Mouse (Mus musculus) CH12.LX (cell line): ENCODE data around the gene Cd48. TPM values are rescaled to one million over a fixed set of nuclear protein-coding genes. Genes with fewer than 3 reads are reported as not detected.

ENCODE experiments used
- DNase-seq: peaks from one replicate; pipeline ENCODE4 v3.0.0-alpha.2; 2013; ENCODE audit errors: extremely low read depth
- H3K27ac ChIP-seq: 2 replicates; pipeline ENCODE4 v1.5.1; 2012; ENCODE audit warnings: low read depth, mild to moderate bottlenecking, control low read depth, moderate library complexity; ENCODE audit not compliant: insufficient read depth
- H3K27me3 ChIP-seq: replicated peaks from 2 replicates; pipeline ENCODE3; 2012; ENCODE audit warnings: inconsistent platforms
- H3K36me3 ChIP-seq, 2 experiments: replicated peaks in 1 of 2; 2 replicates each; pipeline versions ENCODE3 to v1.6.1; 2012; ENCODE audit warnings: inconsistent platforms in 1 of 2, low read length in 1 of 2, mild to moderate bottlenecking in 1 of 2, mixed read lengths in 1 of 2, moderate library complexity in 1 of 2; ENCODE audit not compliant: control insufficient read depth in 1 of 2, insufficient read depth in 1 of 2
- H3K4me1 ChIP-seq, 2 experiments: 2 replicates each; pipeline ENCODE4 v1.6.1; 2012; ENCODE audit warnings: inconsistent platforms in 1 of 2, moderate library complexity in 1 of 2; ENCODE audit not compliant: insufficient read depth in 2 of 2, control insufficient read depth in 1 of 2
- H3K4me2 ChIP-seq: 2 replicates; pipeline ENCODE4 v1.6.1; 2012; ENCODE audit warnings: low read depth, mild to moderate bottlenecking, control low read depth; ENCODE audit not compliant: poor library complexity, insufficient read depth, severe bottlenecking
- H3K4me3 ChIP-seq, 3 experiments: fragments of 150-350 bp in 1 of 3; sonication (generic) in 1 of 3; replicated peaks in 1 of 3; 2 replicates each; pipeline versions ENCODE3 to v1.5.1; 2011 to 2012; ENCODE audit warnings: low read depth in 2 of 3, low read length in 2 of 3, mild to moderate bottlenecking in 2 of 3, moderate library complexity in 2 of 3, control low read depth in 1 of 3, improper control_type of control experiment in 1 of 3, inconsistent platforms in 1 of 3, mixed read lengths in 1 of 3; ENCODE audit not compliant: poor library complexity in 1 of 3
- H3K79me2 ChIP-seq: replicated peaks from 2 replicates; pipeline ENCODE4 v1.6.1; 2012; ENCODE audit warnings: mild to moderate bottlenecking, moderate library complexity; ENCODE audit not compliant: control insufficient read depth, poor library complexity, insufficient read depth, severe bottlenecking; ENCODE audit errors: extremely low read depth
- H3K9ac ChIP-seq: 2 replicates; pipeline ENCODE4 v1.6.1; 2012; ENCODE audit warnings: low read depth, mild to moderate bottlenecking, control low read depth, moderate library complexity; ENCODE audit not compliant: insufficient read depth
- H3K9me3 ChIP-seq: replicated peaks from 2 replicates; pipeline ENCODE3; 2012; ENCODE audit warnings: low read length, inconsistent platforms, mixed read lengths
- CHD2 ChIP-seq: IDR thresholded peaks from 2 replicates; pipeline ENCODE4 v1.6.1; 2011; ENCODE audit warnings: low read length, improper control_type of control experiment
- E2F4 ChIP-seq: IDR thresholded peaks from 2 replicates; pipeline ENCODE4 v1.6.1; 2011; ENCODE audit warnings: low read depth, low read length, improper control_type of control experiment; ENCODE audit not compliant: insufficient replicate concordance
- ELF1 ChIP-seq: IDR thresholded peaks from 2 replicates; pipeline ENCODE4 v1.6.1; 2014; ENCODE audit warnings: low read depth, mild to moderate bottlenecking, inconsistent platforms, low read length, improper control_type of control experiment
- EP300 ChIP-seq: IDR thresholded peaks from 2 replicates; pipeline ENCODE4 v1.6.1; 2011; ENCODE audit warnings: low read length, improper control_type of control experiment
- GABPA ChIP-seq: IDR thresholded peaks from 2 replicates; pipeline ENCODE4 v1.6.1; 2012; ENCODE audit warnings: low read depth, low read length, improper control_type of control experiment, inconsistent platforms; ENCODE audit not compliant: insufficient replicate concordance
- HCFC1 ChIP-seq: IDR thresholded peaks from 2 replicates; pipeline ENCODE4 v1.6.1; 2012; ENCODE audit warnings: low read depth, mild to moderate bottlenecking, inconsistent platforms, low read length, improper control_type of control experiment
- IRF4 ChIP-seq: IDR thresholded peaks from 2 replicates; pipeline ENCODE4 v1.6.1; 2014; ENCODE audit warnings: low read depth, mild to moderate bottlenecking, inconsistent platforms, low read length, improper control_type of control experiment
- JUN ChIP-seq: IDR thresholded peaks from 2 replicates; pipeline ENCODE4 v1.6.1; 2011; ENCODE audit warnings: low read depth, mild to moderate bottlenecking, low read length, improper control_type of control experiment, moderate library complexity; ENCODE audit not compliant: insufficient read depth
- JUND ChIP-seq: conservative IDR thresholded peaks from 2 replicates; pipeline ENCODE4 v1.6.1; 2011; ENCODE audit warnings: low read depth, low read length, improper control_type of control experiment
- KAT2A ChIP-seq: IDR thresholded peaks from 2 replicates; pipeline ENCODE4 v1.6.1; 2012; ENCODE audit warnings: low read length, improper control_type of control experiment, inconsistent platforms; ENCODE audit not compliant: insufficient replicate concordance
- MAFK ChIP-seq: IDR thresholded peaks from 2 replicates; pipeline ENCODE4 v1.6.1; 2011; ENCODE audit warnings: low read length, improper control_type of control experiment; ENCODE audit not compliant: insufficient replicate concordance
- MAZ ChIP-seq: IDR thresholded peaks from 2 replicates; pipeline ENCODE4 v1.6.1; 2012; ENCODE audit warnings: low read depth, mild to moderate bottlenecking, inconsistent platforms, low read length, improper control_type of control experiment, moderate library complexity
- MEF2A ChIP-seq: IDR thresholded peaks from 2 replicates; pipeline ENCODE4 v1.6.1; 2014; ENCODE audit warnings: low read depth, mild to moderate bottlenecking, inconsistent platforms, low read length, improper control_type of control experiment, borderline replicate concordance
- MYC ChIP-seq: IDR thresholded peaks from 2 replicates; pipeline ENCODE4 v1.6.1; 2011; ENCODE audit warnings: low read depth, mild to moderate bottlenecking, improper control_type of control experiment, low read length
- NELFE ChIP-seq: IDR thresholded peaks from 2 replicates; pipeline ENCODE4 v1.6.1; 2011; ENCODE audit warnings: low read depth, low read length, improper control_type of control experiment
- NRF1 ChIP-seq: IDR thresholded peaks from 2 replicates; pipeline ENCODE4 v1.6.1; 2014; ENCODE audit warnings: low read depth, mild to moderate bottlenecking, inconsistent platforms, low read length, improper control_type of control experiment, moderate library complexity
- PAX5 ChIP-seq: IDR thresholded peaks from 2 replicates; pipeline ENCODE4 v1.6.1; 2012; ENCODE audit warnings: low read length, inconsistent platforms, mixed read lengths
- POLR2A ChIP-seq: IDR thresholded peaks from 2 replicates; pipeline ENCODE4 v1.6.1; 2011; ENCODE audit warnings: low read depth, mild to moderate bottlenecking, improper control_type of control experiment, low read length
- POLR2AphosphoS2 ChIP-seq: IDR thresholded peaks from 2 replicates; pipeline ENCODE4 v1.6.1; 2011; ENCODE audit warnings: low read depth, low read length, improper control_type of control experiment
- RAD21 ChIP-seq: IDR thresholded peaks from 2 replicates; pipeline ENCODE4 v1.6.1; 2011; ENCODE audit warnings: low read depth, mild to moderate bottlenecking, low read length, improper control_type of control experiment, moderate library complexity
- SIN3A ChIP-seq: IDR thresholded peaks from 2 replicates; pipeline ENCODE4 v1.6.1; 2012; ENCODE audit warnings: low read length, improper control_type of control experiment, inconsistent platforms
- TCF12 ChIP-seq: IDR thresholded peaks from 2 replicates; pipeline ENCODE4 v1.6.1; 2014; ENCODE audit warnings: low read depth, mild to moderate bottlenecking, inconsistent platforms, low read length, improper control_type of control experiment
- UBTF ChIP-seq: IDR thresholded peaks from 2 replicates; pipeline ENCODE4 v1.6.1; 2012; ENCODE audit warnings: low read depth, mild to moderate bottlenecking, inconsistent platforms, low read length, improper control_type of control experiment, moderate library complexity
- USF1 ChIP-seq: IDR thresholded peaks from 2 replicates; pipeline ENCODE4 v1.6.1; 2014; ENCODE audit warnings: low read depth, mild to moderate bottlenecking, inconsistent platforms, low read length, improper control_type of control experiment
- USF2 ChIP-seq: conservative IDR thresholded peaks from 2 replicates; pipeline ENCODE4 v1.6.1; 2011; ENCODE audit warnings: low read depth, low read length, improper control_type of control experiment
- ZC3H11A ChIP-seq: IDR thresholded peaks from 2 replicates; pipeline ENCODE4 v1.6.1; 2012; ENCODE audit warnings: low read depth, mild to moderate bottlenecking, inconsistent platforms, low read length, improper control_type of control experiment
- ZKSCAN1 ChIP-seq: IDR thresholded peaks from 2 replicates; pipeline ENCODE4 v1.6.1; 2012; ENCODE audit warnings: low read depth, inconsistent platforms, low read length, improper control_type of control experiment, borderline replicate concordance
- ZNF384 ChIP-seq: IDR thresholded peaks from 2 replicates; pipeline ENCODE4 v1.6.1; 2012; ENCODE audit warnings: low read depth, low read length, improper control_type of control experiment, inconsistent platforms
- dilution Hi-C: fragments of 300-500 bp; cut with MboI; formaldehyde crosslinking; loops from 2 replicates; pipeline ENCODE4 v1.14.3; 2020; ENCODE audit warnings: low sequenced_read_pairs; ENCODE audit not compliant: extremely low pct_unique_long_range_greater_than_20kb, extremely low pct_ligation_motif_present
- in situ Hi-C: fragments of 300-500 bp; cut with MboI; formaldehyde crosslinking; loops from 3 replicates; pipeline ENCODE4 v1.14.3; 2019; ENCODE audit warnings: low sequenced_read_pairs, low pct_ligation_motif_present, low pct_unique_long_range_greater_than_20kb, mixed read lengths
- polyA plus RNA-seq: library from polyadenylated mRNA; unstranded; fragments of >175 nt; gene quantifications from 2 replicates; pipeline ENCODE4 v1.2.1, GENCODE M21; 2012; ENCODE audit warnings: low read depth; ENCODE audit not compliant: insufficient read length
- total RNA-seq, 2 experiments: library from RNA; depleted of rRNA; stranded (reverse); fragments of 300-350 nt in 1 of 2; fragments of >200 nt in 1 of 2; gene quantifications; 2 replicates each; pipeline ENCODE4 v1.2.3; 2012 to 2014

Cd48 gene
- total and polyA plus RNA-seq, 3 experiments = 65.0 to 218 (median 80.3) TPM

DNA sequence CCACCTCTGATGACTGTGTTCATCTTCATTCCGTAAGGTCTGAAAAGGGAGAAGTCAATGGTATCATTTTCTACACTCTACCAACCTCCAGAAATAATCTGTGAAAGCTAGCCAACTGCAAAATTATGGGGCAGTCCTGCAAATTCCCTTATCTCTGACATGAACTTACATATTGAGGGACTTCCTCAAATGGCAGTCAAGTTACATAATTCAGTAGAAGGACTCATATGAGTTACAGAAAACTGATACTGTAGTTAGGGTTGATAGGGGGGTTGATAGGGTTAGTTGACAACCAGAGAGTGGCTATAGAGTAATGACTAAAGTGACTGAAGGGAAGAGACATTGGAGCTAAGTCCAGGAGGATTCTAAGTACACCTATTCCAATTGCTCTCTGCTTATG lies 21.4 kb upstream of the Cd48 start:
- Histone ChIP-seq H3K4me2 (no peak overlapping the region), H3K9me3 (no peaks in the 10 kb centered on the region), H3K27ac (no peak overlapping the region), H3K4me1 (peaks cover 8 to 47% of the 10 kb centered on the region in 2 experiments; a peak in 3 of 4 replicates), H3K79me2 (no peaks in the 10 kb centered on the region), H3K4me3 (no peak overlapping the region), H3K27me3 (no peaks in the 10 kb centered on the region), H3K9ac (no peak overlapping the region), H3K36me3 (no peaks in the 10 kb centered on the region)
- dilution Hi-C loops = no loop called here
- in situ Hi-C loops = no loop called here
- no peak for TF ChIP-seq CHD2
- TF ChIP-seq MEF2A = no peak
- TF ChIP-seq POLR2AphosphoS2 = no peak
- no peak for TF ChIP-seq JUN
- TF ChIP-seq MAFK = no peak
- no peak for TF ChIP-seq JUND
- no peak for TF ChIP-seq POLR2A
- TF ChIP-seq SIN3A = no peak
- no peak for TF ChIP-seq E2F4
- TF ChIP-seq UBTF = no peak
- no peak for TF ChIP-seq ZKSCAN1
- no peak for TF ChIP-seq USF2
- DNase-seq = no peak

DNA sequence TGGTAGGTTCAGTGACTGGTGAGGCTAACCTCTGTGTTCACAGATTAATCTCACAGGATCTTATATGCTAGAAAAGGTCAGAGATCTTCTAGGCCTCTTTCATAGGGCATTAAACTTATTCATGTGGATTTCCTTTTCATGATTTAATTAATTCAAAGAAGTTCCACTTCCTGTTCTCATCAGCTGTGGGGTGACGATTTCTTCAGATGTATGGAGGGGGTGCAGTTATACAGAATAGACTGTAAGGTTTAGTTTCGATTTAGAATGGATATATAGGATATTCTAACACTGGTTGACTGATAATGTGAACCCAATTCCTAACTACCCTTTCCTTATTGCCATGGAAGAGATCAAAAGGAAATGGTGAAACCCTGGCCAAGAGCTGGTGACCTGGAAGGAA lies 20.3 kb upstream of the Cd48 start:
- H3K27ac ChIP-seq = no peak overlapping the region
- no peak overlapping the region for H3K4me3 ChIP-seq
- no peaks in the 10 kb centered on the region for H3K9me3 ChIP-seq
- dilution Hi-C loops = no loop called here
- H3K36me3 ChIP-seq = no peaks in the 10 kb centered on the region
- DNase-seq = no peak
- H3K79me2 ChIP-seq = no peaks in the 10 kb centered on the region
- TF ChIP-seq ELF1 (no peak), GABPA (no peak), NELFE (no peak), PAX5 (no peak), IRF4 (no peak), MYC (no peak), KAT2A (no peak), RAD21 (no peak), MEF2A (no peak), E2F4 (no peak), ZC3H11A (no peak), TCF12 (no peak), NRF1 (no peak), HCFC1 (no peak), EP300 (no peak), MAZ (no peak), SIN3A (no peak), USF1 (no peak), ZNF384 (no peak), CHD2 (no peak)
- H3K4me2 ChIP-seq = no peak overlapping the region
- in situ Hi-C loops = no loop called here
- H3K27me3 ChIP-seq = no peaks in the 10 kb centered on the region
- H3K9ac ChIP-seq = no peak overlapping the region
- peaks cover 5 to 47% of the 10 kb centered on the region in 2 experiments; a peak in 3 of 4 replicates for H3K4me1 ChIP-seq
